Mouse (Mus musculus): ENCODE measurements at regions not wholly inside any gene's neighbourhood (a gene's known extent, or its start where the extent isn't known, plus 50 kb on each side); places are given as distances from the start of the nearest gene placed in this dataset.

GRCm38 (mm10) chr3:102386091-102386490 is 83.6 kb upstream of the Ngf start:
- DNase-seq (ENCODE audit: low read depth): no peak

- no peak for DNase-seq (ENCODE audit: low read depth)
Measured at GRCm38 (mm10) chr3:102384596-102384995, 85.1 kb upstream of the Ngf start.

GRCm38 (mm10) chr3:102383671-102384070 is 86.0 kb upstream of the Ngf start:
- DNase-seq (ENCODE audit: low read depth): no peak

GRCm38 (mm10) chr3:102381683-102382082 is 88.0 kb upstream of the Ngf start:
- no peak for DNase-seq (ENCODE audit: low read depth)

- no peak for DNase-seq (ENCODE audit: low read depth)
Measured at GRCm38 (mm10) chr3:102374381-102375060, 95.2 kb upstream of the Ngf start.

- no peak for DNase-seq (ENCODE audit: low read depth)
Measured at GRCm38 (mm10) chr3:102372205-102372899, 97.4 kb upstream of the Ngf start.

- DNase-seq (ENCODE audit: low read depth): peak; percentile 86
Measured at GRCm38 (mm10) chr3:102366188-102366587, 103.5 kb upstream of the Ngf start.

GRCm38 (mm10) chr3:102364326-102364935 is 105.3 kb upstream of the Ngf start:
- no peak for DNase-seq (ENCODE audit: low read depth)

GRCm38 (mm10) chr3:102360732-102361280 is 108.9 kb upstream of the Ngf start:
- no peak for DNase-seq (ENCODE audit: low read depth)

- DNase-seq (ENCODE audit: low read depth): no peak
Measured at GRCm38 (mm10) chr3:102358801-102359200, 110.9 kb upstream of the Ngf start.

- peak; percentile 87 for DNase-seq (ENCODE audit: low read depth)
Measured at GRCm38 (mm10) chr3:102357062-102357610, 112.6 kb upstream of the Ngf start.

- DNase-seq (ENCODE audit: low read depth): no peak
Measured at GRCm38 (mm10) chr3:102355352-102355751, 114.4 kb upstream of the Ngf start.

- DNase-seq (ENCODE audit: low read depth): peak; percentile 83
Measured at GRCm38 (mm10) chr3:102354771-102355170, 114.9 kb upstream of the Ngf start.

GRCm38 (mm10) chr3:102353277-102353900 is 116.3 kb upstream of the Ngf start:
- no peak for DNase-seq (ENCODE audit: low read depth)

GRCm38 (mm10) chr3:102346077-102346476 is 123.6 kb upstream of the Ngf start:
- no peak for DNase-seq (ENCODE audit: low read depth)

GRCm38 (mm10) chr3:102345291-102345690 is 124.4 kb upstream of the Ngf start:
- DNase-seq (ENCODE audit: low read depth): no peak

- no peak for DNase-seq (ENCODE audit: low read depth)
Measured at GRCm38 (mm10) chr3:102340731-102341130, 129.0 kb upstream of the Ngf start.

GRCm38 (mm10) chr3:102337881-102338280 is 131.8 kb upstream of the Ngf start:
- DNase-seq (ENCODE audit: low read depth): peak; percentile 78

GRCm38 (mm10) chr3:102336184-102336583 is 131.7 kb upstream of the Vangl1 start:
- DNase-seq (ENCODE audit: low read depth): no peak

- DNase-seq (ENCODE audit: low read depth): no peak
Measured at GRCm38 (mm10) chr3:102335146-102335545, 130.7 kb upstream of the Vangl1 start.

GRCm38 (mm10) chr3:102332221-102332620 is 127.7 kb upstream of the Vangl1 start:
- no peak for DNase-seq (ENCODE audit: low read depth)

GRCm38 (mm10) chr3:102319331-102319730 is 114.8 kb upstream of the Vangl1 start:
- DNase-seq (ENCODE audit: low read depth): no peak

Measured in fibroblast of lung, adult 2 months (primary cell).